Mouse (Mus musculus) testis, adult 2 months (tissue): Measurements from ENCODE around the gene Slc27a1. TPM values are rescaled to one million over a fixed set of nuclear protein-coding genes. Genes with fewer than 3 reads are reported as not detected.
"Not testable (repeated sequence)": the region's sequence is repeated elsewhere in the genome, so short reads cannot be mapped to it uniquely, and the experiment has no call there.

Source experiments
- H3K27ac ChIP-seq: fragments of 200-500 bp; 2 replicates; pipeline ENCODE4 v1.5.1; 2012; ENCODE audit warnings: low read depth, low read length; ENCODE audit not compliant: control insufficient read depth, insufficient read depth
- H3K27me3 ChIP-seq: fragments of 200-500 bp; 2 replicates; pipeline ENCODE4 v1.6.1; 2012; ENCODE audit warnings: mild to moderate bottlenecking, low read length, moderate library complexity; ENCODE audit not compliant: control insufficient read depth, insufficient read depth
- H3K36me3 ChIP-seq: fragments of 200-500 bp; 2 replicates; pipeline ENCODE4 v1.6.1; 2012; ENCODE audit warnings: mild to moderate bottlenecking, low read length; ENCODE audit not compliant: control insufficient read depth, insufficient read depth
- H3K4me1 ChIP-seq: fragments of 200-500 bp; 2 replicates; pipeline ENCODE4 v1.6.1; 2012; ENCODE audit warnings: low read length; ENCODE audit not compliant: control insufficient read depth, insufficient read depth
- H3K4me3 ChIP-seq: fragments of 200-500 bp; 2 replicates; pipeline ENCODE4 v1.5.1; 2012; ENCODE audit warnings: low read depth, mild to moderate bottlenecking, low read length, moderate library complexity, mixed read lengths; ENCODE audit not compliant: control insufficient read depth
- CTCF ChIP-seq: fragments of 200-500 bp; IDR thresholded peaks from 2 replicates; pipeline ENCODE4 v1.5.1; 2012; ENCODE audit warnings: low read depth, mild to moderate bottlenecking, inconsistent platforms, low read length, moderate library complexity; ENCODE audit not compliant: control insufficient read depth, insufficient read depth, insufficient replicate concordance
- POLR2A ChIP-seq: fragments of 200-500 bp; IDR thresholded peaks from 2 replicates; pipeline ENCODE4 v1.6.1; 2012; ENCODE audit warnings: low read depth, mild to moderate bottlenecking, inconsistent platforms, low read length, moderate library complexity; ENCODE audit not compliant: control insufficient read depth
- polyA plus RNA-seq: library from polyadenylated mRNA; depleted of rRNA; stranded (reverse); fragments of >200 nt; gene quantifications from 2 replicates; pipeline ENCODE4 v1.2.3, GENCODE M21; 2012

Gene Slc27a1
- polyA plus RNA-seq, 1 experiment: 82.1 TPM

- Histone ChIP-seq H3K27me3 (no peaks in the 10 kb centered on the region), H3K27ac (no peak overlapping the region)
Measured at GRCm38 (mm10) chr8:71528362-71529073, 40.2 kb upstream of the Slc27a1 start.

GRCm38 (mm10) chr8:71530735-71531467, 37.8 kb upstream of the Slc27a1 start:
- not testable (repeated sequence) for H3K27me3 ChIP-seq, H3K4me1 ChIP-seq, H3K27ac ChIP-seq, H3K36me3 ChIP-seq, H3K4me3 ChIP-seq

More at GRCm38 (mm10) chr8:71528362-71529073, 40.2 kb upstream of the Slc27a1 start:
- Histone ChIP-seq H3K36me3 (no peaks in the 10 kb centered on the region), H3K4me3 (no peak overlapping the region), H3K4me1 (peaks cover 3% of the 10 kb centered on the region; the same call in 1 of the 2 replicates)
- TF ChIP-seq CTCF: no peak
- no peak for TF ChIP-seq POLR2A

- no peaks in the 10 kb centered on the region for H3K27me3 ChIP-seq
- H3K4me3 ChIP-seq: no peak overlapping the region
Measured at GRCm38 (mm10) chr8:71534263-71534810, 34.3 kb upstream of the Slc27a1 start.

GRCm38 (mm10) chr8:71535663-71536062, 33.0 kb upstream of the Slc27a1 start:
- TF ChIP-seq POLR2A: no peak
- no peak for TF ChIP-seq CTCF

More at GRCm38 (mm10) chr8:71534263-71534810, 34.3 kb upstream of the Slc27a1 start:
- Histone ChIP-seq H3K27ac (no peak overlapping the region), H3K4me1 (peaks cover 12% of the 10 kb centered on the region), H3K36me3 (no peaks in the 10 kb centered on the region)
- TF ChIP-seq POLR2A: no peak
- TF ChIP-seq CTCF: no peak

GRCm38 (mm10) chr8:71537028-71537867, 31.4 kb upstream of the Slc27a1 start, which contains the start of gene Bst2:
Gene Bst2 (minus strand): TSS chr8:71537456.
- Histone ChIP-seq H3K36me3 (no peaks in the 10 kb centered on the region), H3K27ac (peak within 1 kb of the TSS; percentile 59), H3K27me3 (no peaks in the 10 kb centered on the region), H3K4me3 (peak within 1 kb of the TSS; percentile 85), H3K4me1 (peaks cover 12% of the 10 kb centered on the region)
- TF ChIP-seq POLR2A (no peak), CTCF (no peak)

More at GRCm38 (mm10) chr8:71535663-71536062, 33.0 kb upstream of the Slc27a1 start:
- Histone ChIP-seq H3K27ac (no peak overlapping the region), H3K4me1 (peaks cover 12% of the 10 kb centered on the region), H3K36me3 (no peaks in the 10 kb centered on the region), H3K4me3 (no peak overlapping the region), H3K27me3 (no peaks in the 10 kb centered on the region)

- Histone ChIP-seq H3K27ac (peak within 1 kb of the TSS; percentile 56), H3K4me3 (peak within 1 kb of the TSS; percentile 92), H3K36me3 (no peaks in the 10 kb centered on the region), H3K27me3 (no peaks in the 10 kb centered on the region), H3K4me1 (peaks cover 11% of the 10 kb centered on the region)
- TF ChIP-seq CTCF (no peak), POLR2A (peak; percentile 49; the same call in 1 of the 2 replicates)
Measured at GRCm38 (mm10) chr8:71542632-71543343, 25.9 kb upstream of the Slc27a1 start, which contains the start of gene Mvb12a. Gene Mvb12a (plus strand): TSS chr8:71542922.
